Mouse (Mus musculus) left cerebral cortex, postnatal 14 days (tissue): ENCODE measurements around the gene Defb10. TPM values are rescaled to one million over a fixed set of nuclear protein-coding genes. Genes with fewer than 3 reads are reported as not detected.
"Not testable (repeated sequence)": the region's sequence is repeated elsewhere in the genome, so short reads cannot be mapped to it uniquely, and the experiment has no call there.

Experiments
- DNase-seq, 2 experiments: peaks; one replicate each; pipeline ENCODE4 v3.0.0; 2021 to 2022; ENCODE audit warnings: low spot score in 2 of 2, mixed read lengths in 1 of 2
- intact Hi-C: fragments of 180-260 bp; cut with DNase I; formaldehyde crosslinking; loops from one replicate; pipeline ENCODE4 v1.15.1; 2025
- long read RNA-seq, 2 experiments: library from polyadenylated mRNA; stranded (forward); transcript quantifications; one replicate each; pipeline ENCODE4 v2.0.0; 2021
- total RNA-seq, 2 experiments: library from RNA; stranded (reverse); gene quantifications; 2 replicates each; pipeline ENCODE4 v1.2.3; 2021

Defb10 gene
- total RNA-seq: not detected
- long read RNA-seq, experiment 1: 0 reads
- long read RNA-seq, experiment 2: 0 reads

- intact Hi-C loops, DNase-seq: not testable (repeated sequence)
Observed at GRCm38 (mm10) chr8:21858586-21858985, at the start of gene Defb10. Gene Defb10 (plus strand): TSS chr8:21858901.

GRCm38 (mm10) chr8:21885321-21885720, 26.6 kb downstream of the Defb10 start, which contains the start of gene Defb9:
Gene Defb9 (minus strand): TSS chr8:21885421.
- DNase-seq, intact Hi-C loops: not testable (repeated sequence)

DNA sequence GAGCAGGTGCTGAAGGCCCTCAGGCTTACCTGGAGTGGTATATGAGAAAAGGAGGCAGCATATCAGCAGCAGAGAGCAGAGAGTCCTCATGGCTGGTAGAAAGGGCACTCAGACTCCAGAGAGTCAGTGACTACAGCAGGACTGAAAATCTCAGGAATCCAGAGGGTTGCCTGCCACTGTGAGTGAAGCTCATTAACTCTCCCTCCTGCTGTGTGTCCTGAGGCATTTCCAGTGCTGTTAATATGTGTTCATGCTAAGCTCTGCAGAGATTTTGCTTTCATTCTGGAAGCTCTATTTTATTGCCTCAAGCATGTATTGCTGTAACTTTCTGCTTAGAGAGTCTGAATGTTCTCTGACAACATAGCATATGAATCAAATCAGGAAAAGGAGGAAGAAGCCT, 47.6 kb downstream of the Defb10 start, which contains the start of gene Defb11:
Gene Defb11 (minus strand): TSS at position 123 of the 400 bp plus-strand sequence.
- intact Hi-C loops, DNase-seq: not testable (repeated sequence)

Other genes starting within 250 kb of the Defb10 start
- gene Defa26, start 240.7 kb upstream of the Defb10 start, total RNA-seq: not detected
- not detected for gene Defa17, start 203.1 kb upstream of the Defb10 start, total RNA-seq
- gene Defa34, start 193.1 kb upstream of the Defb10 start, total RNA-seq: not detected
- not detected for gene AY761184, start 155.3 kb upstream of the Defb10 start, total RNA-seq
- gene Defa24, start 124.4 kb upstream of the Defb10 start, total RNA-seq: not detected
- gene Defb50, start 35.4 kb upstream of the Defb10 start, total RNA-seq: not detected
- gene Defb2, start 19.0 kb upstream of the Defb10 start, total RNA-seq: not detected
- gene Defb9, start 26.5 kb downstream of the Defb10 start, total RNA-seq: not detected
- gene Defb11, start 47.5 kb downstream of the Defb10 start, total RNA-seq: 1 to 10 TPM in 1 of 2 experiments, not detected in 1; 1.5 TPM
- not detected for gene Defb15, start 73.8 kb downstream of the Defb10 start, total RNA-seq
- not detected for gene Defb35, start 79.5 kb downstream of the Defb10 start, total RNA-seq
- gene Defb13, start 87.9 kb downstream of the Defb10 start, total RNA-seq: not detected
- not detected for gene Fam90a1a, start 99.8 kb downstream of the Defb10 start, total RNA-seq
- not detected for gene Ccdc70, start 110.9 kb downstream of the Defb10 start, total RNA-seq
- gene Atp7b, start 201.4 kb downstream of the Defb10 start, total RNA-seq: 1 to 10 TPM; 2.5 to 2.9 TPM
- gene Alg11, start 201.8 kb downstream of the Defb10 start, total RNA-seq: 10 to 100 TPM; 28.1 to 32.6 TPM